In genomic region chr4:99385381-99385780, GRCm38 (mm10) we compare ENCODE assay signal across 20 mouse cellular contexts.
DNase-seq lines count a peak whose midpoint lies in the region; ATAC-seq and TF ChIP-seq lines count a peak whose summit lies in the region.
"Had no signal": no experiment of that assay in that cellular context is flagged by ENCODE, and none has a peak within 500 bp of the region (broad histone marks: within the 10 kb centered on the region; RNA-seq: fewer than 3 reads in every experiment).

No protein-coding gene starts in this region.

- H3K27me3 ChIP-seq in forebrain, embryonic 11.5 days (ENCODE audit: control insufficient read depth, insufficient read depth, low read length), result 0 out of 2 replicates have a peak, but pooled peaks cover 3% of the 10 kb centered on the region
- no peaks in the 10 kb centered on the region for H3K27me3 ChIP-seq in forebrain, embryonic 15.5 days
- peaks cover 7% of the 10 kb centered on the region for H3K27me3 ChIP-seq in midbrain, embryonic 14.5 days (ENCODE audit: control insufficient read depth, insufficient read depth, low read length)
- H3K27me3 ChIP-seq in midbrain, postnatal 0 days (ENCODE audit: insufficient read depth, low read length), result no peaks in the 10 kb centered on the region
- H3K27me3 ChIP-seq: embryonic facial prominence, embryonic 12.5 days; stomach, embryonic 15.5 days had no signal

- H3K4me1 ChIP-seq in forebrain, embryonic 11.5 days (replicated peaks; ENCODE audit: control insufficient read depth, insufficient read depth, low read length), result no peaks in the 10 kb centered on the region; the same call in 1 of the 2 replicates
- 0 out of 2 replicates have a peak, but pooled peaks cover 3% of the 10 kb centered on the region for H3K4me1 ChIP-seq in forebrain, embryonic 15.5 days
- H3K4me1 ChIP-seq in midbrain, embryonic 14.5 days (ENCODE audit: control insufficient read depth, insufficient read depth, low read length), result 0 out of 2 replicates have a peak, but pooled peaks cover 6% of the 10 kb centered on the region
- no peaks in the 10 kb centered on the region for H3K4me1 ChIP-seq in midbrain, postnatal 0 days (ENCODE audit: insufficient read depth, low read length)
- H3K4me1 ChIP-seq: embryonic facial prominence, embryonic 12.5 days; stomach, embryonic 15.5 days had no signal

- DNase-seq in forebrain, embryonic 11.5 days (ENCODE audit: low spot score), result peak; percentile 68
- peak; percentile 27 for DNase-seq in midbrain, embryonic 14.5 days
- no peak for DNase-seq in midbrain, postnatal 0 days (ENCODE audit: low spot score)
- DNase-seq in embryo, embryonic 11 days, result peak; percentile 31
- DNase-seq in gastrocnemius, postnatal 10 days, result no peak
- DNase-seq in right cerebral cortex, postnatal 14 days, result no peak
- DNase-seq: cerebellum, adult 9-11 months; lung, adult 2 months; lung, postnatal 36 days had no signal

- no peak overlapping the region for H3K4me2 ChIP-seq in forebrain, embryonic 11.5 days (ENCODE audit: low read depth, low read length, severe bottlenecking)
- H3K4me2 ChIP-seq in forebrain, embryonic 15.5 days (replicated peaks), result no peak overlapping the region
- no peak overlapping the region for H3K4me2 ChIP-seq in midbrain, embryonic 14.5 days (ENCODE audit: low read length)
- no peak overlapping the region for H3K4me2 ChIP-seq in midbrain, postnatal 0 days (ENCODE audit: low read depth, low read length, poor library complexity, severe bottlenecking)
- H3K4me2 ChIP-seq: embryonic facial prominence, embryonic 12.5 days; hindbrain, embryonic 12.5 days; liver, embryonic 11.5 days; stomach, embryonic 15.5 days had no signal

- TF ChIP-seq CTCF in midbrain, postnatal 0 days (IDR thresholded peaks at IDR 0.05), result no peak

- WGBS in forebrain, embryonic 11.5 days, result 5% methylated on average over 8 of the region's 8 CpGs
- WGBS in forebrain, embryonic 15.5 days, result 2% methylated on average over 8 of the region's 8 CpGs
- 4% methylated on average over 8 of the region's 8 CpGs for WGBS in midbrain, embryonic 14.5 days
- 7% methylated on average over 8 of the region's 8 CpGs for WGBS in midbrain, postnatal 0 days

- peak; percentile 86 for ATAC-seq in forebrain, embryonic 11.5 days (replicated peaks; ENCODE audit: low FRiP score)
- no peak; the same call in 1 of the 2 replicates for ATAC-seq in forebrain, embryonic 15.5 days (replicated peaks)
- no peak for ATAC-seq in midbrain, embryonic 14.5 days (ENCODE audit: low FRiP score, low TSS enrichment)
- ATAC-seq in midbrain, postnatal 0 days (ENCODE audit: low FRiP score), result no peak
- ATAC-seq: intestine, postnatal 0 days had no signal

- no peaks in the 10 kb centered on the region for H3K36me3 ChIP-seq in forebrain, embryonic 11.5 days (ENCODE audit: control insufficient read depth, insufficient read depth, low read length)
- H3K36me3 ChIP-seq in forebrain, embryonic 15.5 days, result no peaks in the 10 kb centered on the region
- H3K36me3 ChIP-seq in midbrain, embryonic 14.5 days (ENCODE audit: control insufficient read depth, insufficient read depth, low read length), result no peaks in the 10 kb centered on the region
- H3K36me3 ChIP-seq in midbrain, postnatal 0 days (ENCODE audit: insufficient read depth, low read length), result no peaks in the 10 kb centered on the region
- H3K36me3 ChIP-seq: embryonic facial prominence, embryonic 12.5 days; hindbrain, embryonic 12.5 days; limb, embryonic 10.5 days; midbrain, embryonic 10.5 days; stomach, embryonic 15.5 days had no signal

- H3K27ac ChIP-seq in forebrain, embryonic 11.5 days (ENCODE audit: low read depth, low read length), result no peak overlapping the region
- no peak overlapping the region for H3K27ac ChIP-seq in forebrain, embryonic 15.5 days (replicated peaks)
- no peak overlapping the region for H3K27ac ChIP-seq in midbrain, embryonic 14.5 days (replicated peaks; ENCODE audit: low read depth, low read length)
- no peak overlapping the region for H3K27ac ChIP-seq in midbrain, postnatal 0 days (ENCODE audit: low read depth, low read length)
- H3K27ac ChIP-seq: embryonic facial prominence, embryonic 12.5 days; hindbrain, embryonic 12.5 days; kidney, postnatal 0 days; layer of hippocampus, adult 2 months; left cerebral cortex, adult 2 months; limb, embryonic 10.5 days; midbrain, embryonic 10.5 days; stomach, embryonic 15.5 days had no signal

- no peaks in the 10 kb centered on the region for H3K9me3 ChIP-seq in forebrain, embryonic 11.5 days (ENCODE audit: control insufficient read depth, low read length)
- H3K9me3 ChIP-seq in forebrain, embryonic 15.5 days, result no peaks in the 10 kb centered on the region
- H3K9me3 ChIP-seq in midbrain, embryonic 14.5 days (ENCODE audit: control insufficient read depth, low read length), result 0 out of 2 replicates have a peak, but pooled peaks cover 3% of the 10 kb centered on the region
- H3K9me3 ChIP-seq in midbrain, postnatal 0 days (ENCODE audit: low read length), result no peaks in the 10 kb centered on the region
- H3K9me3 ChIP-seq: embryonic facial prominence, embryonic 12.5 days; hindbrain, embryonic 12.5 days; limb, embryonic 10.5 days; midbrain, embryonic 10.5 days; stomach, embryonic 15.5 days had no signal

- no peak overlapping the region for H3K4me3 ChIP-seq in forebrain, embryonic 11.5 days (ENCODE audit: low read depth, low read length)
- H3K4me3 ChIP-seq in forebrain, embryonic 15.5 days, result no peak overlapping the region
- no peak overlapping the region for H3K4me3 ChIP-seq in midbrain, embryonic 14.5 days (replicated peaks; ENCODE audit: low read depth, low read length)
- H3K4me3 ChIP-seq in midbrain, postnatal 0 days (ENCODE audit: low read depth, low read length), result no peak overlapping the region
- H3K4me3 ChIP-seq: embryonic facial prominence, embryonic 12.5 days; hindbrain, embryonic 12.5 days; layer of hippocampus, adult 2 months; left cerebral cortex, adult 2 months; limb, embryonic 10.5 days; midbrain, embryonic 10.5 days; stomach, embryonic 15.5 days had no signal

- H3K9ac ChIP-seq in forebrain, embryonic 11.5 days (ENCODE audit: low read length), result no peak overlapping the region
- H3K9ac ChIP-seq in forebrain, embryonic 15.5 days (replicated peaks), result no peak overlapping the region
- no peak overlapping the region for H3K9ac ChIP-seq in midbrain, embryonic 14.5 days (replicated peaks; ENCODE audit: low read length)
- H3K9ac ChIP-seq in midbrain, postnatal 0 days (replicated peaks; ENCODE audit: low read length, poor library complexity, severe bottlenecking), result no peak overlapping the region
- H3K9ac ChIP-seq: embryonic facial prominence, embryonic 12.5 days; hindbrain, embryonic 12.5 days; stomach, embryonic 15.5 days had no signal

Comparison
In these comparisons a context has a peak if more than half of its experiments do, and no peak if none do; other contexts are left out.
1. DNase-seq: peak in forebrain, embryonic 11.5 days (single experiment), midbrain, embryonic 14.5 days (single experiment) and embryo, embryonic 11 days (single experiment); none in midbrain, postnatal 0 days (single experiment), gastrocnemius, postnatal 10 days (single experiment) and right cerebral cortex, postnatal 14 days (single experiment).